Mouse (Mus musculus): Measurements from ENCODE around the gene Gna12. TPM values are rescaled to one million over a fixed set of nuclear protein-coding genes. Genes with fewer than 3 reads are reported as not detected.
A peak's percentile ranks its signal among the peaks of the same experiment; 100 is the strongest.

The Gna12 gene
- polyA plus RNA-seq, 1 experiment from 2014 or later = 49.7 TPM

DNA sequence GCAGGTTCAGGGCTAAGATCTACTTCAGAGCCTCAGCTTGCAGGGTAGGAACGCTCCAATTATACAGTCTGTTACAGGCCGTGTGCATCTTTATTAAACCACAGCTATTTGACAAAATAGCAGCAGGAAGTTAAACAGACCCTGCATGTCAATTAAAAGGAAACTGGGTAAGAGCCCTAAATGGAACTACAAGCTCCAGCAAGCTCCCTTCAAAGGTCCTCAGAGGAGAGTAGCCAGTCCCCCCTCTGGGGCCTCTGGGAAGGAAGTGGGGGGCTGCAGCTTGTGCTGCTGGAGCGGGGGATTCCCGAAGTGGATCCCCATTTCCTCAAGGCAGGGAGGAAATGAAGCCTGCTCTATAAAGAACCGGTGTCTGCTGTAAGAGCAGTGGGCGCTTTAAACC is 58.6 kb downstream of the Gna12 start:
- Histone ChIP-seq H3K4me2 (ENCODE audit: low read depth, low read length, severe bottlenecking) (no peak overlapping the region), H3K4me1 (replicated peaks; ENCODE audit: control insufficient read depth, insufficient read depth, low read length) (peaks cover 12% of the 10 kb centered on the region; the same call in 1 of the 2 replicates), H3K4me3 (ENCODE audit: low read depth, low read length) (no peak overlapping the region), H3K27me3 (ENCODE audit: control insufficient read depth, insufficient read depth, low read length) (no peaks in the 10 kb centered on the region), H3K27ac (ENCODE audit: low read depth, low read length) (peak overlapping the region; percentile 60; the same call in 1 of the 2 replicates), H3K9me3 (ENCODE audit: control insufficient read depth, low read length) (no peaks in the 10 kb centered on the region), H3K36me3 (ENCODE audit: control insufficient read depth, insufficient read depth, low read length) (no peaks in the 10 kb centered on the region), H3K9ac (ENCODE audit: low read length) (no peak overlapping the region)
- ATAC-seq (replicated peaks; ENCODE audit: low FRiP score) = no peak
- WGBS = 61% methylated on average over 6 of the region's 6 CpGs
- no peak for DNase-seq (ENCODE audit: low spot score)

DNA sequence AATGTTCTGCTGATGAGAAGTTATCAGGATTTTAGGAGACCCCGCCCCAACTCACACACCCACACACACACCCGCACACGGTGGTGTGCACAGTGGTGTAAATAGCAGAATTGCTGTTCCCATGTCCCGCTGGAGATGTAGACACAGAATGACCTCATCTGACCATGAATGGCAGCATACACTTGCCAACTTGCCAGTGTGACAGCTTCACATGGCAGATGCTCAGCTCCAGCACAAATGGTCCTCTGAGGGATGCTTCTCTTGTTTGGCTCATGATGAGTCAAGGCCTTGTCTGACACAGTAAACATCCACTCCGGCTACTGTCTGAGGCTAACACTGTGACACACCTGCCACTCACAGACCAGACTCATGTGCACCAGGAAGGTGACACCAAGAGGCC is 61.9 kb downstream of the Gna12 start:
- H3K4me2 ChIP-seq (ENCODE audit: low read depth, low read length, severe bottlenecking) = no peak overlapping the region
- H3K4me3 ChIP-seq (ENCODE audit: low read depth, low read length) = no peak overlapping the region
- no peaks in the 10 kb centered on the region for H3K27me3 ChIP-seq (ENCODE audit: control insufficient read depth, insufficient read depth, low read length)
- no peaks in the 10 kb centered on the region for H3K9me3 ChIP-seq (ENCODE audit: control insufficient read depth, low read length)
- ATAC-seq (replicated peaks; ENCODE audit: low FRiP score) (no peak), DNase-seq (ENCODE audit: low spot score) (no peak)
- peak overlapping the region; percentile 77 for H3K27ac ChIP-seq (ENCODE audit: low read depth, low read length)
- H3K9ac ChIP-seq (ENCODE audit: low read length) = peak overlapping the region; percentile 25; the same call in 1 of the 2 replicates
- no peaks in the 10 kb centered on the region for H3K36me3 ChIP-seq (ENCODE audit: control insufficient read depth, insufficient read depth, low read length)
- WGBS = 89% methylated on average over 5 of the region's 5 CpGs
- peaks cover 12% of the 10 kb centered on the region; the same call in 1 of the 2 replicates for H3K4me1 ChIP-seq (replicated peaks; ENCODE audit: control insufficient read depth, insufficient read depth, low read length)

DNA sequence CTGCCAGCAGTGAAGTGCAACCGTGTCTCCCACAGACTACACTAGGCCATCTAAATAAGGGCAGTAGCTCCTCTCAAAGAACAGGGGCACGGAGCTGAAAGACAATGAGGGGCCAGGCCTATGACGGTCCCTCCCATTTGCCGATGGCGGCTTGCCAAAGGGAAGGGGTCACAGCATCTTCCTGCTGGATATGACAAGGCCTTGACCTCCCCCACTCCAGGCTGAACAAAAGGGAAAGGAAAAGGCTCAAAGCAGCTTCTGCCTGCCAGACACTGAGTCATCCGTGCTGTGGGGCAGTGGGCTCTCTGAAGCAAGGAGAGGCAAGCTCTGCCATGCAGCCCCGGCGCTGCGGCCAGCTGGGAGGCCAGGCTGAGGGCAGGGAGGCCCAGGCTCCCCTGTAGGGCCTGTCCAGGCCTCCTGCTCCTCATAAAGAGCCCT is 62.5 kb downstream of the Gna12 start:
- 22% methylated on average over 9 of the region's 9 CpGs for WGBS
- ATAC-seq (replicated peaks; ENCODE audit: low FRiP score) = peak; percentile 56; the same call in 1 of the 2 replicates
- H3K9me3 ChIP-seq (ENCODE audit: control insufficient read depth, low read length) = no peaks in the 10 kb centered on the region
- H3K27ac ChIP-seq (ENCODE audit: low read depth, low read length) = peak overlapping the region; percentile 77
- H3K36me3 ChIP-seq (ENCODE audit: control insufficient read depth, insufficient read depth, low read length) = no peaks in the 10 kb centered on the region
- H3K4me2 ChIP-seq (ENCODE audit: low read depth, low read length, severe bottlenecking) = no peak overlapping the region
- H3K27me3 ChIP-seq (ENCODE audit: control insufficient read depth, insufficient read depth, low read length) = no peaks in the 10 kb centered on the region
- DNase-seq (ENCODE audit: low spot score) = peak; percentile 76
- no peak overlapping the region for H3K4me3 ChIP-seq (ENCODE audit: low read depth, low read length)
- peaks cover 12% of the 10 kb centered on the region; the same call in 1 of the 2 replicates for H3K4me1 ChIP-seq (replicated peaks; ENCODE audit: control insufficient read depth, insufficient read depth, low read length)
- peak overlapping the region; percentile 25 for H3K9ac ChIP-seq (ENCODE audit: low read length)

DNA sequence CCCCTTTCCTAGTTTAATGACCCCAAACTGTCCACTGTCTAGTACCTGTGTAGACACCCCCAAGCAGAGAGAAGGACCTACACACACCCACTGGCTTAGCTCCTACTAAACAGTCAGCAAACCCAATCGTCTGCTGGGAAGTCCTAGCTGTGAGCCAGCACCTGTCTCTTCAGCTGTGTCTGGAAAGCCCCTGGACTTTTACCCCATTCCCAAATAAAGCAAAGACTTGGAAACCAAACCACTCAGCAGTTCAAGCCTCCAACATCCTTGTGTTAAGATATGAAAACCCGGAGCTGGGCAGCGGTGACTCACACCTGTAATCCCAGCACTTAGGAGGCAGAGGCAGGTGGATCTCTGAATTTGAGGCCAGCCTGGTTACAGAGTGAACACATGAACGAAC is 63.7 kb downstream of the Gna12 start:
- Histone ChIP-seq H3K9ac (ENCODE audit: low read length) (no peak overlapping the region), H3K4me3 (ENCODE audit: low read depth, low read length) (no peak overlapping the region), H3K27me3 (ENCODE audit: control insufficient read depth, insufficient read depth, low read length) (no peaks in the 10 kb centered on the region), H3K36me3 (ENCODE audit: control insufficient read depth, insufficient read depth, low read length) (no peaks in the 10 kb centered on the region), H3K4me2 (ENCODE audit: low read depth, low read length, severe bottlenecking) (no peak overlapping the region), H3K27ac (ENCODE audit: low read depth, low read length) (no peak overlapping the region), H3K9me3 (ENCODE audit: control insufficient read depth, low read length) (no peaks in the 10 kb centered on the region), H3K4me1 (replicated peaks; ENCODE audit: control insufficient read depth, insufficient read depth, low read length) (peaks cover 10% of the 10 kb centered on the region; the same call in 1 of the 2 replicates)
- ATAC-seq (replicated peaks; ENCODE audit: low FRiP score) (no peak), DNase-seq (ENCODE audit: low spot score) (no peak)
- 88% methylated on average over 4 of the region's 4 CpGs for WGBS

DNA sequence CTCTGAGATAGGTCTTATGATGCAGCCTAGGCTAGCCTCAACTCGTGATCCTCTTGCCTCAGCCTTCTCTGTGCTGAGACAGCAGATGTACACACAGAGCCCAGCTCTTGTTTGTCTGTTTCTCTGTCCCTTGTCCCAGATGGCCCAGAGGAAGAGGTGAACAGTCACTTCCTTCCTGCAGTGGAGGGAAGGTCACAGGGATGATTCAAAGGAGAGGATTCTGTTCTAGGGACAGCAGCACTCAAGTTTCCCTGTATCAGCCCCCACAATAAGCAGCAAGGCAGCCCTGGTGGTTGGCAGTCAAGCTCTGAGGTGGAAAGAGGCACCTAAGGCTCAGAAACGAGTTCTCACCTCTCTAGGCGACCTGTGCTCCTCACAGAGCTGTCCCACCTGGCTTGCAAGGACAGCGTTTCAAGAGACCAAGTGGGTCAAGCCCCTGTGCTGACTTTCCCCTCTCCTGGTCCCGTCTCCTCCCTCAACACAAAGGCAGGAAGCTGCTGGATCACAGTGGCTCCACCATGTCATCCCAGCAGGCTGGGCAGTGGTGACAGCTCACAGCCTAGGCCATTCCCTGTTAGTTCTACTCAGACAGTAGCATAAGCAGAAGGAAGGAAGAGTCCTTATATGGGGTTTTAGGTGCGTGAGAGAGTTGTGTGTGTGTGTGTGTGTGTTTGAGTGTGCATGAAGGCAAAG is 65.2 kb downstream of the Gna12 start:
- no peak overlapping the region for H3K27ac ChIP-seq (ENCODE audit: low read depth, low read length)
- DNase-seq (ENCODE audit: low spot score) (no peak), ATAC-seq (replicated peaks; ENCODE audit: low FRiP score) (no peak)
- H3K9ac ChIP-seq (ENCODE audit: low read length) = no peak overlapping the region
- H3K4me1 ChIP-seq (replicated peaks; ENCODE audit: control insufficient read depth, insufficient read depth, low read length) = peaks cover 8% of the 10 kb centered on the region; the same call in 1 of the 2 replicates
- H3K4me2 ChIP-seq (ENCODE audit: low read depth, low read length, severe bottlenecking) = no peak overlapping the region
- H3K27me3 ChIP-seq (ENCODE audit: control insufficient read depth, insufficient read depth, low read length) = no peaks in the 10 kb centered on the region
- H3K4me3 ChIP-seq (ENCODE audit: low read depth, low read length) = no peak overlapping the region
- WGBS = 75% methylated on average over 6 of the region's 6 CpGs
- no peaks in the 10 kb centered on the region for H3K9me3 ChIP-seq (ENCODE audit: control insufficient read depth, low read length)
- H3K36me3 ChIP-seq (ENCODE audit: control insufficient read depth, insufficient read depth, low read length) = no peaks in the 10 kb centered on the region; the same call in 1 of the 2 replicates

DNA sequence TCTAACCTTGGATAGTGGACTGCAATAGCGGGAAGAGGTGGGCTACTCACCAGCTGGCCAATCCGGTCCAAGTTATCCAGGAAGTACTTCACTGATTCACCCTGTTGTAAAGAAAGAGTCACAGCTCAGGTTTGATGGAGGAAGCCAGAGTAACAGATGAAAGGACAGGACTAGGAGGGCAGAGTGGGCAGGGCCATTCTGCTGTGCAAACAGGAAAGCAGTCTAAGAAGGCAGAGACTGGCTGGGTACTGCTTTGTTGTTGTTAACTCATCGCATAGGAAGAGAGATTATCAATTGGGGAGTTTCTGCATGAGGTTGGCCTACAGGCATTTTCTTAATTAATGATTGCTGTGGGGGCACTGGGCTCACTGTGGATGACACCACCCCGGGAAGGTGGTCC is 67.7 kb downstream of the Gna12 start:
- Histone ChIP-seq H3K27me3 (ENCODE audit: control insufficient read depth, insufficient read depth, low read length) (no peaks in the 10 kb centered on the region), H3K9ac (ENCODE audit: low read length) (no peak overlapping the region), H3K36me3 (ENCODE audit: control insufficient read depth, insufficient read depth, low read length) (peaks cover 3% of the 10 kb centered on the region; the same call in 1 of the 2 replicates), H3K27ac (ENCODE audit: low read depth, low read length) (no peak overlapping the region), H3K4me1 (replicated peaks; ENCODE audit: control insufficient read depth, insufficient read depth, low read length) (peaks cover under 1% of the 10 kb centered on the region; the same call in 1 of the 2 replicates), H3K4me3 (ENCODE audit: low read depth, low read length) (no peak overlapping the region), H3K4me2 (ENCODE audit: low read depth, low read length, severe bottlenecking) (no peak overlapping the region), H3K9me3 (ENCODE audit: control insufficient read depth, low read length) (no peaks in the 10 kb centered on the region)
- 86% methylated on average over 4 of the region's 4 CpGs for WGBS
- ATAC-seq (replicated peaks; ENCODE audit: low FRiP score) = no peak
- no peak for DNase-seq (ENCODE audit: low spot score)

DNA sequence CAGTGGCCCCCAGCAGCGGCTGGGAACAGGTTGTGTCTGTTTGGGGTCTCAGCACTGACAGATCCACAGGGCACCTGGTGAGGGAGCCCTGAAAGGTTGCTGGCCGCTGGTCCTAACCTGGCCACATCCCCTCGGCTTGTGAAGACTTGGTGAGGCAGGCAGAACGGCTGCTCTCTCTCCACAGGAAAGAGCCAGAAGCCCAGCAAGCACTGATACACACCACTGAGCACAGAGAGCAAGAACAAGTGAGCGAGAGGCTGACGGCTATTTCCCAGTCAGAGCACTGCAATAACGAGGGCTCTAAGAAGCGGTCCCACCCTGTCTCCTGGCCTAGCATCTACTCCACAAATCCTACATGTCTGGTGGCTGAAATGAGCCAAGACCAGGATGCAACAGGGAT is 71.4 kb downstream of the Gna12 start:
- DNase-seq (ENCODE audit: low spot score) = no peak
- H3K27ac ChIP-seq (ENCODE audit: low read depth, low read length) = no peak overlapping the region
- no peak overlapping the region for H3K4me3 ChIP-seq (ENCODE audit: low read depth, low read length)
- no peaks in the 10 kb centered on the region for H3K4me1 ChIP-seq (replicated peaks; ENCODE audit: control insufficient read depth, insufficient read depth, low read length)
- H3K4me2 ChIP-seq (ENCODE audit: low read depth, low read length, severe bottlenecking) = no peak overlapping the region
- H3K9me3 ChIP-seq (ENCODE audit: control insufficient read depth, low read length) = no peaks in the 10 kb centered on the region
- 80% methylated on average over 8 of the region's 8 CpGs for WGBS
- peaks cover 3% of the 10 kb centered on the region; the same call in 1 of the 2 replicates for H3K36me3 ChIP-seq (ENCODE audit: control insufficient read depth, insufficient read depth, low read length)
- no peak overlapping the region for H3K9ac ChIP-seq (ENCODE audit: low read length)
- no peak for ATAC-seq (replicated peaks; ENCODE audit: low FRiP score)
- no peaks in the 10 kb centered on the region for H3K27me3 ChIP-seq (ENCODE audit: control insufficient read depth, insufficient read depth, low read length)

DNA sequence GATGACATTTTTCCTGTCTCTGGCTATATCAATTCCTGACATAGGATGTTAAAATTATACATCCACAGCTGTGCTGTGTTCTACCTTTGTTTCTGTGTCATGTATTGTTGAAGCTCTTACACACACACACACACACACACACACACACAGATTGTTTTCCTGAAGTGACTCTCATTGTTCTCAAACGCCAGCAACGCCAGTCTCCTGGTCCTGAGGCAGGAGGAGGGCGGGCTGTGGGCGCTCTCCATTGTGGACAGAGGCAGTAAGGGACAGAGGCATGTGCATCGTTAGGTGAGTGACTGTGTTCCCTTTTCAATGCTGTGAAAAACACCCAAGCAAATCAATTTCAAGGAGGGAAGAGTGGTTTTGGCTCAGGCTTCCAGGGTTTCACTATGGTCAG is 77.0 kb downstream of the Gna12 start:
- H3K4me2 ChIP-seq (ENCODE audit: low read depth, low read length, severe bottlenecking) = no peak overlapping the region
- no peak overlapping the region for H3K4me3 ChIP-seq (ENCODE audit: low read depth, low read length)
- H3K4me1 ChIP-seq (replicated peaks; ENCODE audit: control insufficient read depth, insufficient read depth, low read length) = no peaks in the 10 kb centered on the region
- no peak overlapping the region for H3K9ac ChIP-seq (ENCODE audit: low read length)
- no peak overlapping the region for H3K27ac ChIP-seq (ENCODE audit: low read depth, low read length)
- ATAC-seq (replicated peaks; ENCODE audit: low FRiP score) (no peak), DNase-seq (ENCODE audit: low spot score) (no peak)
- no peaks in the 10 kb centered on the region; the same call in 1 of the 2 replicates for H3K9me3 ChIP-seq (ENCODE audit: control insufficient read depth, low read length)
- H3K36me3 ChIP-seq (ENCODE audit: control insufficient read depth, insufficient read depth, low read length) = no peaks in the 10 kb centered on the region
- H3K27me3 ChIP-seq (ENCODE audit: control insufficient read depth, insufficient read depth, low read length) = no peaks in the 10 kb centered on the region
- 65% methylated on average over 5 of the region's 5 CpGs for WGBS

DNA sequence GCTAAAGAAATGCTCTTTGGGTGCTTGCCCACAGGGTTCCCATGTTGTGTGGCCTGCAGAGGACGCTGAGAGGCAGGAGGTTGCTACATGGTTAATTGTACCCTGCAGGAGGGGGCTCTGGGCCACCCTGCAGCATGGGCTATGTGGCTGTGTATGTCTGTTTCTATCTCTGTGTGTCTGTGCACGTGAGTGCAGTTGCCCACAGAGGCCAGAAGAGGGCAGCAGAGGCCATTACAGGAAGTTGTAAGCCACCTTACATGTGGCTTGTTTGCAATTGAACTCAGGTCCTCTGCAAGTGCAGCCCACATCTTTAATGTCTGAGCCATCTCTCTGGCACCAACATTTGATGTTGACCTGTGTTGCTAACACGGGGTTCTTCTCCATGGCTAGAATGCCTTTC is 77.6 kb downstream of the Gna12 start:
- no peak overlapping the region for H3K9ac ChIP-seq (ENCODE audit: low read length)

More for the DNA sequence above, 77.6 kb downstream of the Gna12 start:
- Histone ChIP-seq H3K4me2 (ENCODE audit: low read depth, low read length, severe bottlenecking) (no peak overlapping the region), H3K4me1 (replicated peaks; ENCODE audit: control insufficient read depth, insufficient read depth, low read length) (no peaks in the 10 kb centered on the region), H3K4me3 (ENCODE audit: low read depth, low read length) (no peak overlapping the region), H3K27me3 (ENCODE audit: control insufficient read depth, insufficient read depth, low read length) (no peaks in the 10 kb centered on the region), H3K36me3 (ENCODE audit: control insufficient read depth, insufficient read depth, low read length) (no peaks in the 10 kb centered on the region), H3K9me3 (ENCODE audit: control insufficient read depth, low read length) (no peaks in the 10 kb centered on the region; the same call in 1 of the 2 replicates), H3K27ac (ENCODE audit: low read depth, low read length) (no peak overlapping the region)
- DNase-seq (ENCODE audit: low spot score) (no peak), ATAC-seq (replicated peaks; ENCODE audit: low FRiP score) (no peak)
- 91% methylated on average over 3 of the region's 3 CpGs for WGBS

Data from forebrain, embryonic 11.5 days (tissue).